Mouse (Mus musculus) heart, embryonic 16.5 days (tissue): ENCODE data around the gene Irf2. TPM values are rescaled to one million over a fixed set of nuclear protein-coding genes. Genes with fewer than 3 reads are reported as not detected.

Source experiments
- ATAC-seq: fragments of 200-750 bp; cut with Nextera tagmentation; replicated peaks from 2 replicates; pipeline ENCODE4 v1.8.0; 2017; ENCODE audit warnings: moderate number of reproducible peaks; ENCODE audit not compliant: insufficient read depth, low FRiP score; ENCODE audit errors: extremely low read depth
- H3K27ac ChIP-seq: fragments of 300-500 bp; sonication (generic); 2 replicates; pipeline ENCODE4 v1.5.1; 2014; ENCODE audit warnings: mild to moderate bottlenecking, low read length, control low read depth, moderate library complexity
- H3K27me3 ChIP-seq: fragments of 300-500 bp; sonication (generic); 2 replicates; pipeline ENCODE4 v1.6.1; 2014; ENCODE audit warnings: low read length, mixed read lengths; ENCODE audit not compliant: control insufficient read depth, insufficient read depth
- H3K36me3 ChIP-seq: fragments of 300-500 bp; sonication (generic); 2 replicates; pipeline ENCODE4 v1.6.1; 2014; ENCODE audit not compliant: control insufficient read depth, insufficient read depth
- H3K4me1 ChIP-seq: fragments of 300-500 bp; sonication (generic); 2 replicates; pipeline ENCODE4 v1.6.1; 2014; ENCODE audit warnings: low read length, mixed read lengths; ENCODE audit not compliant: control insufficient read depth, insufficient read depth
- H3K4me2 ChIP-seq: fragments of 300-500 bp; sonication (generic); 2 replicates; pipeline ENCODE4 v1.6.1; 2014; ENCODE audit warnings: low read depth, mild to moderate bottlenecking, control low read depth, low read length
- H3K4me3 ChIP-seq: fragments of 300-500 bp; sonication (generic); 2 replicates; pipeline ENCODE4 v1.5.1; 2014; ENCODE audit warnings: mild to moderate bottlenecking, control low read depth, low read length
- H3K9ac ChIP-seq: fragments of 300-500 bp; sonication (generic); 2 replicates; pipeline ENCODE4 v1.6.1; 2014; ENCODE audit warnings: low read length, control low read depth
- H3K9me3 ChIP-seq: fragments of 300-500 bp; sonication (generic); replicated peaks from 2 replicates; pipeline ENCODE4 v1.6.1; 2016; ENCODE audit warnings: low read length; ENCODE audit not compliant: control insufficient read depth
- WGBS: fragments of 180-500 bp; shearing (Covaris S2); extraction: QIAGEN DNeasy Blood & Tissue Kit; methylation state at CpG from one replicate; pipeline ENCODE4 v1.1.7; 2014; 5-methylcytosine and 5-hydroxymethylcytosine counted together
- polyA plus RNA-seq: library from polyadenylated mRNA; unstranded; fragments of >200 nt; fragmentation: Nextera tagmentation; extraction: Ambion mirVana; gene quantifications from 2 replicates; pipeline ENCODE4 v1.2.1, GENCODE M21; 2015

Gene Irf2
- polyA plus RNA-seq, 1 experiment from 2014 or later, result 22.5 TPM

DNA sequence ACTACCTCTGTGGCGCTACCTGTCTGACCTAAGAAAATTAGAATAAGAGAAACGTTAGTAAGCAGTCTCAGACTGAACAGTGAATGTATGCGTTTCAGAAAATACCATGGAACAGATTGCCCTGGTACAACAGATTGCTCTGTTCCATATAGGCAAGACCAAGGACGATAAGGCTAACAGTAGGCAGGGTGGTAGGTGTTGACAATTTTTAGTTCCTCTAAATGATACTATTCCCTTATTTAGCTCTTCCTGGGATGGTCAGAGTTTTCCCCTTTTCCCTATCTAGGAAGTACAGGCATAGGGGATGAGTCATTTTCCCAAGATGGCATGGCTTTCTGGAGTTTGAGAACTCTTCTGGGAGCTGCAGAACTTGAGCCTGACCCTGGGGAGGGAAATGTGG lies 73.4 kb downstream of the Irf2 start:
- Histone ChIP-seq H3K4me3 (no peak overlapping the region), H3K27ac (no peak overlapping the region), H3K9me3 (no peaks in the 10 kb centered on the region), H3K9ac (no peak overlapping the region), H3K36me3 (peaks cover 26% of the 10 kb centered on the region), H3K4me2 (no peak overlapping the region), H3K27me3 (no peaks in the 10 kb centered on the region), H3K4me1 (peaks cover under 1% of the 10 kb centered on the region; the same call in 1 of the 2 replicates)
- 75% methylated on average over 4 of the region's 4 CpGs for whole genome bisulfite sequencing
- ATAC-seq, result no peak

DNA sequence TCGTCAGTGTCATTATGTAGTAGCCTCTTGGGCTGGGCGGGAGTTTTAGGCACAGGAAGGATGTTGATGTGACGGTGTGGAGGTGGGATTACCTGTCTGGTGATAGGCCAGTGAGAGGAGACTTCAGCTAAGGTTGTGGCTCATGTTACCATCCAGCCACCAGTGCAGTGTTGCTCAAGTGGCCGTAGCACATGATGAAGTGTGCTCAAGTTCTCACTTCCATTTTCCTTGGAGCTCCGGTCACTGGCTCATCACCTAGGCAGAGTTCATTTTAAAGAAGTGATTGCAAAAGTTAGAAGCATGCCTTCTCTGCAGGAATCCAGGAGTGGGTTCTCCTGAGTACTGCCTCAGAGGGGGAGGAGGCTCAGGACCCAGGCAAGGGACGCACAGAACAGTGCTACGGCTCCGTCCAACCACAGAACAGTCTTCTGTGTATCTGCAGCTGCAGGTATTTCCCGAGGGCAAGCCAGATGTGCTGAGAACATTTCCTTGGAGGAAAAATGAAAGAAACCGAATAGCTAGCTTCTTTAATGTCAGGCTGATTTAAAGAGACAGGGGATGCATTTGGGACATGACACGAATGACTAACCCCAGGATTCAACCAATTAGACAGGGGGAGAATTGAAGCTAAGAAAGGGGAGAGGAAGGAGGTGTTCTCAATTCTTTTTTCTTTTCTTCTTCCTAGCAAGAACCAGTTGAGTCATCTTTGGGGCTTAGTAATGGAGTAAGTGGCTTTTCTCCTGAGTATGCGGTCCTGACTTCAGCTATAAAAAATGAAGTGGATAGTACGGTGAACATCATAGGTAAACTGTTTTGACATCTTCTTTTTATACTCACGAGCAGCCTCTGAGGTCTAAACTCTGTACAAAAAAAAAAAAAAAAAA lies 78.8 kb downstream of the Irf2 start:
- Histone ChIP-seq H3K36me3 (peaks cover 18% of the 10 kb centered on the region; the same call in 1 of the 2 replicates), H3K27me3 (no peaks in the 10 kb centered on the region), H3K9me3 (no peaks in the 10 kb centered on the region), H3K27ac (no peak overlapping the region), H3K4me2 (no peak overlapping the region), H3K4me1 (peaks cover 12% of the 10 kb centered on the region), H3K4me3 (no peak overlapping the region), H3K9ac (no peak overlapping the region)
- no peak for ATAC-seq
- 49% methylated on average over 14 of the region's 14 CpGs for WGBS

DNA sequence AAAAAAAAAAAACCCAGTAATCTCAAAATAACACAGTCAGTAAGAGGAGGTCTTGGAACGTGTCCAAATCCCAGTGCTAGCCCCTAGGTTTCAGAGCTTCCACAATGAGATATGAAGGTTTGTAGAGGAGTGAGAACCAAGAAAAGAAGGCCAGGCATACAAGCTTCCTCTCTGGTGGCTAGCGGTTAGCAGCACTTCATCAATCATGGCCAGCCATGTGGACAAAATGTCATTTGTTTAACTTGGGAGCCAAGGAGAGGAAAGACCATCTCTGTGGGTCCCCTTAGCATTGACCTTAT lies 79.4 kb downstream of the Irf2 start:
- H3K36me3 ChIP-seq, result peaks cover 23% of the 10 kb centered on the region; the same call in 1 of the 2 replicates
- H3K4me1 ChIP-seq, result peaks cover 12% of the 10 kb centered on the region
- no peaks in the 10 kb centered on the region for H3K27me3 ChIP-seq
- no peak overlapping the region for H3K9ac ChIP-seq
- 16% methylated on average over 2 of the region's 2 CpGs for WGBS
- H3K9me3 ChIP-seq, result no peaks in the 10 kb centered on the region
- no peak overlapping the region for H3K4me2 ChIP-seq
- peak; percentile 23; the same call in 1 of the 2 replicates for ATAC-seq
- H3K4me3 ChIP-seq, result no peak overlapping the region
- H3K27ac ChIP-seq, result no peak overlapping the region

DNA sequence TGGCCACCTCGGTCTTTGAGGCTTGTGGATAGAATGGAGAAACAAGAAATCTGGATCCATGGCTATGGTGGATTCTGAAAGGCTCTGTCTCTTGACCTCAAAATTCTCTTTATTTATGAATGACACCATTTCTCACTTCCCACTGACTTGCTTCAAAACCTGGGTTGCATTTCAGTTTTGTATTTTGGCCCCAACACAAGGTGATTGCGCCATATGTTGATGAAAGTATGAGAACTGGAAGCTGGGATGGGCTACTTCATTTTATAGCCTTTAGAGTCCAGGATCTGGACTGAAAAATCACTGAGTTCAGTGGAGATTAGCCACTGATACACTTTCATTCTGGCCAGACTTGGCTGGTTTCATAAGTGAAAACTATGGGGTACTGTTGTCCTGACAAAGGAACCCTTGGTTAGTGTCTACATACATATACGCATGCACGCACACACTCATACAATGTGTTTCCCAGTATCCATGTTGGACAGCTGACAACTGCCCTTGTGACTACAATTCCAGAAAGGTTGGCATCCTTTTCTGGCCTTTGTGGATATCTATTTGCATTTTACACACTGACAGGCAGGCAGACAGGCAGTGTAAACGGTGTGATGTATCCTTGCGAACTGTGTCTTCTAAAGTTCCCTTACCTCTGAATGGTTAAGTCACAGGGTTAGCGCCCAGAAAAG lies 89.3 kb downstream of the Irf2 start:
- H3K27ac ChIP-seq, result no peak overlapping the region
- no peak overlapping the region for H3K4me3 ChIP-seq
- 89% methylated on average over 7 of the region's 7 CpGs for WGBS
- peaks cover under 1% of the 10 kb centered on the region; the same call in 1 of the 2 replicates for H3K36me3 ChIP-seq
- peaks cover 8% of the 10 kb centered on the region for H3K4me1 ChIP-seq
- no peaks in the 10 kb centered on the region for H3K27me3 ChIP-seq
- H3K9me3 ChIP-seq, result no peaks in the 10 kb centered on the region
- ATAC-seq, result no peak
- no peak overlapping the region for H3K4me2 ChIP-seq
- no peak overlapping the region for H3K9ac ChIP-seq

DNA sequence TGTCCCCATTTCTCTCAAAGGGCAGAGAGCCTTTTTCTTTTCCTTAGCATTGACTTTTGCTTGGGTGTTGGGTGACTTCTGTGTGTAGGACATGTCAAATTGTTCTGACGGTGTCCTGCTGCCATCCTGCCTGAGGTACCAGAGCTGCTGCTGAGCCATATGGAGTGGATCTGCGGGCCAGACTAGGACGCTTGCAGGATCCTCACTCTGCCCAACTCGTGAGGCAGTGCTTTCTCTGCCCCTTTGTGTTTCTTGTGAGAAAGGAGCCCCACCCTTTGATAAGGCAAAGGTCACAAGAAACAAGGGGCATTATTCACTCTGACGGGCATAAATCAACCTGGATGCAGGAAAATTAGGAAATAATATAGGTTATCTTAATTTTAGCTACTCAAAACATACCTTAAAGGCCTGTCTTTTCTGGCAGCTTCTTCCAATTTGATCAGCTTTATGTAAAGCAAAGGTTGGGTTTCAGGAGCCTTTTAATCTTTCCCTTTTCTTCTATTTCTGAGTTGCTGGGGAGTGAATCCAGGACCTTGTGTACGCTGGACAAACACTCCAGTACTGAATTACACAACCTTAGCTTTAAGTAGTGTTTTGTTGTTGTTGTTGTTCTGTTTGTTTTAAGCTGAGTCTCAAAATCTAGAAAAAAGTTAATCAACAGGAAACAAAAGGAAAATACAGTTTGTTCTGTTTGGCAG lies 90.0 kb downstream of the Irf2 start:
- no peak overlapping the region for H3K4me3 ChIP-seq
- H3K27me3 ChIP-seq, result no peaks in the 10 kb centered on the region
- peaks cover 8% of the 10 kb centered on the region for H3K4me1 ChIP-seq
- no peak overlapping the region for H3K27ac ChIP-seq
- no peak overlapping the region for H3K9ac ChIP-seq
- WGBS, result 74% methylated on average over 6 of the region's 6 CpGs
- no peaks in the 10 kb centered on the region for H3K9me3 ChIP-seq
- no peaks in the 10 kb centered on the region for H3K36me3 ChIP-seq
- no peak for ATAC-seq
- H3K4me2 ChIP-seq, result no peak overlapping the region

DNA sequence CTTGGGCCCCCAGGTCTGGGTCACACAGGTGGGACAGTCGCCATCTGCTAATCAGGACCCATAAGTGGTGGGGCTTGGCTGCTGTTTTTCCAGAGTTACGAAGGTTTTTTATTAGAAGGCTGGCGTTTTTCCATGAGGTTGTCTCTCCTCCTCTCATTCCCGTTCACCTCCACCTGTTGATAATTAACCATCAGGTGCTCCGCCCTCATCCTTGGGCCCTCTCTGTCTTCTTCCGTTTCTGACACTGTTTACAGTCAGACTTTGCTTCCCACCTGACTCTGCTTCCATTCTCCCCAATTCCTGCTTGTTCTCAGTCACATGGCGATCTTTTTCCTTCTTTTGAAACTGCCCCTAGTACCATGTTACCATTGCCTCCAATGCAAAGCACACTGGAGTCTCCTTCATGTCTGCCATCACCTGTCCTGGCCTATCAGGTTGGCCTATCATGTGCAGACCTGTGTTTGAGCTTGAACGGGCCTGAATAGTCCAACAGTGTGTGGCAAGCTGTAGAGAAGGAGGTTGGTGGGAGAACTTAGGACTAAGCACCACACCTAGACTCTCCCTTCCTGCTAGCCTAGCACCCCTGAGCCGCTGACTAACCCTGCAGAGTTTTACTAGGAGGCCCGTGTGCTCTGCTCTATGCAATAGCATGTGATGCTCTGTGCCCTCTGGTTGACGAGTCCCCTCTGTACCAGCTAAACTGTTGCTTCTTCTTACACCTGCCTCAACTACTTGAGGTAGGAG lies 90.8 kb downstream of the Irf2 start:
- H3K27ac ChIP-seq, result no peak overlapping the region
- ATAC-seq, result no peak
- no peaks in the 10 kb centered on the region for H3K36me3 ChIP-seq
- WGBS, result 84% methylated on average over 11 of the region's 11 CpGs
- H3K27me3 ChIP-seq, result no peaks in the 10 kb centered on the region
- no peak overlapping the region for H3K4me3 ChIP-seq
- H3K9me3 ChIP-seq, result no peaks in the 10 kb centered on the region
- peaks cover 8% of the 10 kb centered on the region for H3K4me1 ChIP-seq
- no peak overlapping the region for H3K9ac ChIP-seq
- H3K4me2 ChIP-seq, result no peak overlapping the region

DNA sequence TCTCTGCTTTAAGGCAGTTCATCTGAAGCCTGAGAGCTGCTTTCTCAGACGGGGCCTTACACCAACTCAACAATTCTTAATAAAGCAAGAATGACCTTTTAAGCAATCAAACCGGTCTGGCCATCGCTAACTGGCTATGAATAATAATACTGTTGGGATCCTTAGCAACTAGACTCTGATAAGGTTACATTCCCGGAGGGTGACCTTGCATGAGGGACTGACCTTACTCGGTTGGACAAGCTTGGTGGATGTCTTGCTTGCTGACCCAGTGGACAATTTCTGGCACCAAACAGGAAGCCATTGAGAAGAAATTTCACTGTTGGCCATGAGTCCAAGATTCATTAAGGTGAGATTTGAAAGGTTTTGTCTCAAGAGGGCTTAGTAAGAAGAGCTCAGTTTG lies 92.4 kb downstream of the Irf2 start:
- no peak overlapping the region for H3K4me3 ChIP-seq
- no peak overlapping the region for H3K4me2 ChIP-seq
- 57% methylated on average over 5 of the region's 5 CpGs for WGBS
- no peak overlapping the region for H3K9ac ChIP-seq
- no peak for ATAC-seq
- H3K9me3 ChIP-seq, result no peaks in the 10 kb centered on the region
- H3K27me3 ChIP-seq, result no peaks in the 10 kb centered on the region
- no peak overlapping the region for H3K27ac ChIP-seq
- H3K36me3 ChIP-seq, result no peaks in the 10 kb centered on the region
- peaks cover 8% of the 10 kb centered on the region for H3K4me1 ChIP-seq

DNA sequence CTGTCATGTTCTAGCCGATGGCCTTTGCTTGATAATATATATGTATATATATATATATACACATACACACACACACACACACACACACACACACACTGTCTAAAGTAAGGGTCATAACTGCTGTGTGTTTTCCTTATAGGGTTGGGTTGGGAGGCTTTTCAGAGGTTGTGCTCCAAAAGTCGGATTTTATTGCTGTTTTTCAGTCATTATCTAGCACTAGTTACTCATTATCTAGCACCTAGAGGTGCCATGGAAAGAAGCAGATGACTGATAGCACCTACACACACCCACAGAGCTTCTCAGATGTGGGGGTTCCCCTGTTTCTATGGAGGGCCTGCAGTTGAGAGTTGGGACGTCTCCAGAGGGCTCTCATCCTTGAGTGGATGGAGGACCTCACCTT lies 92.9 kb downstream of the Irf2 start:
- no peaks in the 10 kb centered on the region for H3K9me3 ChIP-seq
- no peaks in the 10 kb centered on the region for H3K27me3 ChIP-seq
- peaks cover 8% of the 10 kb centered on the region for H3K4me1 ChIP-seq
- H3K4me2 ChIP-seq, result no peak overlapping the region
- no peak overlapping the region for H3K4me3 ChIP-seq
- H3K27ac ChIP-seq, result no peak overlapping the region
- no peak for ATAC-seq
- H3K9ac ChIP-seq, result no peak overlapping the region
- H3K36me3 ChIP-seq, result no peaks in the 10 kb centered on the region
- WGBS, result 65% methylated on average over 3 of the region's 3 CpGs
